ENCODE assay signal across 16 mouse cellular contexts in the genomic region with DNA sequence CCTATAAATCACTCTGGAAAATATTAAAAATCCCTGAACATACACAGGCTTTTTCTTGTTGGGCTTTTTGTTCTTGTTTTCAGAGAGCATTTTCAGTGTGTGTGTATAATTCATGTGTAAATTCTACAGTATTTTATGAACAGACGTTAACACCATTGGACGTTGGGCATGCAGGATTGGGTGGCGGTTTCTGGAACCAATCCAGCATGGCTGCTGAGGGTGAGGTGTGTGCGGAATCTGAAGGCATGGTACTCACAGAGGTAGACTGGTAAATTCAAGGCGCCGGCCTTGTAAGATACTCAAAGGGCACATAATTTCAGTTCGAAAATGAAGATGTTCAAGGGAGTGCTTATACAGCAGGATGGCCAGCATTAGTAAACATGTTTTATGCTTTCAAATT.
"Had no signal": no experiment of that assay in that cellular context is flagged by ENCODE, and none has a peak within 500 bp of the region (broad histone marks: within the 10 kb centered on the region; RNA-seq: fewer than 3 reads in every experiment).

No protein-coding gene starts in this region.

- ATAC-seq: liver, postnatal 0 days; midbrain, embryonic 16.5 days had no signal

- H3K27me3 ChIP-seq: kidney, embryonic 15.5 days; limb, embryonic 12.5 days; liver, embryonic 13.5 days; lung, embryonic 15.5 days; megakaryocyte, embryonic 14.5 days; midbrain, embryonic 12.5 days had no signal

- H3K9me3 ChIP-seq: kidney, embryonic 15.5 days; limb, embryonic 12.5 days; liver, embryonic 13.5 days; lung, embryonic 15.5 days; megakaryocyte, embryonic 14.5 days; midbrain, embryonic 12.5 days had no signal

- H3K9ac ChIP-seq: kidney, embryonic 15.5 days; limb, embryonic 12.5 days; liver, embryonic 13.5 days; liver, postnatal 0 days; lung, embryonic 15.5 days; midbrain, embryonic 12.5 days had no signal

- H3K27ac ChIP-seq: kidney, embryonic 15.5 days; left cerebral cortex, adult 2 months; limb, embryonic 12.5 days; liver, embryonic 13.5 days; lung, embryonic 15.5 days; macrophage; midbrain, embryonic 12.5 days had no signal

- H3K36me3 ChIP-seq: kidney, embryonic 15.5 days; limb, embryonic 12.5 days; liver, embryonic 13.5 days; lung, embryonic 15.5 days; midbrain, embryonic 12.5 days had no signal

- H3K4me1 ChIP-seq: kidney, embryonic 15.5 days; limb, embryonic 12.5 days; liver, embryonic 13.5 days; lung, embryonic 15.5 days; midbrain, embryonic 12.5 days had no signal

- H3K4me3 ChIP-seq: kidney, embryonic 15.5 days; left cerebral cortex, adult 2 months; limb, embryonic 12.5 days; liver, embryonic 13.5 days; lung, embryonic 15.5 days; megakaryocyte, embryonic 14.5 days; midbrain, embryonic 12.5 days had no signal

- H3K4me2 ChIP-seq: kidney, embryonic 15.5 days; limb, embryonic 12.5 days; liver, embryonic 13.5 days; lung, embryonic 15.5 days; midbrain, embryonic 12.5 days had no signal

- DNase-seq: kidney, postnatal 14 days; liver; liver, embryonic 13.5 days; liver, postnatal 0 days; lung, postnatal 14 days; right cerebral cortex, postnatal 25 days; thymus, adult 18-20 months; thymus, postnatal 25 days had no signal
